ENCODE assay signal across 8 mouse cellular contexts in the genomic region with DNA sequence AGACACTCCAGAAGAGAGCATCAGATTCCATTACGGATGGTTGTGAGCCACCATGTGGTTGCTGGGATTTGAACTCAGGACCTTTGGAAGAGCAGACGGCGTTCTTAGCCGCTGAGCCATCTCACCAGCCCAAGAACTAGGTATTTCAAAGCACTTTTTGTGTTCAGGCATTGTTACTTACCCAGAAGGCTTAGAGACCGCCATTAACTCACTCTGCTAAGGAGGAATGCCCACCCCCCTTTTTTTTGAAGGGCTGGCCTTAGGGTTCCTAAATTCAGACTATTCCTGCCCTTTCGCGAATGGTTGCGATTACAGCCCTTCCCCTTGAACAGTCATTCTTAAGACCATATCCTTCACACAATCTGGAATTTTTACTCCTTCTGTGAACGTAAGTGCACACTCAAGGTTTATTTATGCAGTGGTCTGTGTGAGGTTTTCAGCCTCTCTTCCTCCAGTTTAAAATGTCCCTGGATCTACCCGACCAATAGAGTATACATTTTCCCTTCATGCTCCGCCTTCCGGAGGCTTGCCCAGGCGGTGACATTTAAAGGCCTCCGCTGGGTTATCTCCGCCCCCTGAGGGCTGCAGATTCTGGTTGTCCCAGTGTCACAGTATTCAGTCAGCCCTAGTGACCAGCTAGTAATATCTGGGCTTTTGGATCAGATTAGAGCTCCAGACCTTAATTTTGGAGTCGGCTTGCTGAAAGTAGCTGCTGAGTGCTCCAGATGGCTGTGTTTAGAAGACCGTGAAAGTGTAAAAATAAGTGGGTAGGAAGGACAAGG. TPM values are rescaled to one million over a fixed set of nuclear protein-coding genes. Genes with fewer than 3 reads are reported as not detected.
DNase-seq lines count a peak whose midpoint lies in the region; ATAC-seq and TF ChIP-seq lines count a peak whose summit lies in the region.

No protein-coding gene starts in this region.

- H3K4me2 ChIP-seq in stomach, postnatal 0 days (replicated peaks; ENCODE audit: low read depth) = peak overlapping the region; percentile 91

- TF ChIP-seq CTCF in liver, adult 2 months (IDR thresholded peaks at IDR 0.05; ENCODE audit: low read depth, low read length) = no peak
- no peak for TF ChIP-seq CTCF in stomach, postnatal 0 days (IDR thresholded peaks at IDR 0.05; ENCODE audit: low read depth)

- no peaks in the 10 kb centered on the region for H3K9me3 ChIP-seq in stomach, postnatal 0 days (ENCODE audit: control insufficient read depth, low read length)

- TF ChIP-seq EP300 in stomach, postnatal 0 days (optimal IDR thresholded peaks at IDR 0.05) = no peak

- peak overlapping the region; percentile 36; the same call in 1 of the 2 replicates for H3K9ac ChIP-seq in liver, adult 2 months (ENCODE audit: low read depth, low read length)
- H3K9ac ChIP-seq in stomach, postnatal 0 days (ENCODE audit: low read length) = peak overlapping the region; percentile 59

- H3K4me1 ChIP-seq in liver, adult 2 months (ENCODE audit: control insufficient read depth, insufficient read depth, low read length) = peaks cover 17% of the 10 kb centered on the region
- H3K4me1 ChIP-seq in stomach, postnatal 0 days (replicated peaks; ENCODE audit: control insufficient read depth, insufficient read depth) = peaks cover 2% of the 10 kb centered on the region; the same call in 1 of the 2 replicates

- H3K79me2 ChIP-seq in liver, adult 2 months (ENCODE audit: control insufficient read depth, insufficient read depth, low read length) = peaks cover 16% of the 10 kb centered on the region; the same call in 1 of the 2 replicates

- H3K27ac ChIP-seq in liver, adult 2 months (replicated peaks; ENCODE audit: insufficient read depth, low read depth, low read length) = peak overlapping the region; percentile 79
- peak overlapping the region; percentile 99 for H3K27ac ChIP-seq in stomach, postnatal 0 days (replicated peaks)

- H3K36me3 ChIP-seq in liver, adult 2 months (ENCODE audit: control insufficient read depth, insufficient read depth, low read length) = no peaks in the 10 kb centered on the region
- no peaks in the 10 kb centered on the region for H3K36me3 ChIP-seq in stomach, postnatal 0 days (ENCODE audit: control insufficient read depth, insufficient read depth, low read length)

- 7% methylated on average over 17 of the region's 17 CpGs for WGBS in liver, adult 2 months
- 2% methylated on average over 17 of the region's 17 CpGs for WGBS in stomach, postnatal 0 days

- H3K27me3 ChIP-seq in liver, adult 2 months (ENCODE audit: control insufficient read depth, insufficient read depth, low read length) = no peaks in the 10 kb centered on the region
- H3K27me3 ChIP-seq in stomach, postnatal 0 days (ENCODE audit: control insufficient read depth, insufficient read depth, low read length) = no peaks in the 10 kb centered on the region

- TF ChIP-seq POLR2A in liver, adult 2 months (IDR thresholded peaks at IDR 0.05; ENCODE audit: extremely low read depth, insufficient read depth, low read length) = no peak

- peak; percentile 54 to 67 for DNase-seq in monocyte, adult 2 months (ENCODE audit: low read depth in 1 of 2, low spot score in 2 of 2)
- DNase-seq in embryo, embryonic 11.5 days (ENCODE audit: low read depth, low spot score) = peak; percentile 43
- DNase-seq in heart, adult 11 months = peak; percentile 98
- peak; percentile 78 for DNase-seq in kidney, adult 18-20 months
- peak; percentile 74 for DNase-seq in liver, adult 2 months (ENCODE audit: extremely low read depth, low read depth, low spot score)
- DNase-seq in natural killer cell, adult 2 months (ENCODE audit: low spot score in 2 of 2) = peak; percentile 73 to 75
- DNase-seq in stomach, postnatal 0 days (ENCODE audit: low spot score) = peak; percentile 86

- ATAC-seq in monocyte, adult 5-6 weeks (replicated peaks; ENCODE audit: insufficient number of reproducible peaks, low FRiP score, low TSS enrichment, poor library complexity, severe bottlenecking) = no peak
- ATAC-seq in stomach, postnatal 0 days (ENCODE audit: low FRiP score, low TSS enrichment) = no peak

- H3K4me3 ChIP-seq in liver, adult 2 months (ENCODE audit: insufficient read depth, low read depth, low read length) = peak overlapping the region; percentile 45
- peak overlapping the region; percentile 77 for H3K4me3 ChIP-seq in stomach, postnatal 0 days (ENCODE audit: low read depth, low read length)

RNA-seq across cellular contexts. Expression of gene Sin3a, which starts 3.2 kb away (rescaled TPM):
- 50.1 to 115 TPM (median 90.9 TPM) in 3 replicates for total RNA-seq in monocyte, adult 5-6 weeks (2017)
- 15.1 and 17.9 TPM in 2 replicates for total RNA-seq in liver, adult 2 months (2014; rRNA removed)
- 34.6 and 35.9 TPM in 2 replicates for polyA plus RNA-seq in liver, adult 2 months (2012; rRNA removed)
- 10.4 and 10.6 TPM in 2 replicates for polyA plus RNA-seq in stomach, postnatal 0 days (2015; fragmentation: Nextera tagmentation; extraction: Ambion mirVana)

RNA-seq across cellular contexts. Expression of gene Man2c1, which starts 55.5 kb away (rescaled TPM):
- 47.9 to 87.1 TPM (median 60.7 TPM) in 3 replicates for total RNA-seq in monocyte, adult 5-6 weeks (2017)
- 25.8 and 28.1 TPM in 2 replicates for total RNA-seq in liver, adult 2 months (2014; rRNA removed)
- polyA plus RNA-seq in liver, adult 2 months (2012; rRNA removed) = 67.1 and 122 TPM in 2 replicates
- 35.2 and 39.5 TPM in 2 replicates for polyA plus RNA-seq in stomach, postnatal 0 days (2015; fragmentation: Nextera tagmentation; extraction: Ambion mirVana)

Comparison
In these comparisons a context has a peak if more than half of its experiments do, and no peak if none do; other contexts are left out.
1. DNase-seq: peak in every context shown above with its lines; median percentile 98 in heart, adult 11 months; 86 in stomach, postnatal 0 days; 78 in kidney, adult 18-20 months; 74 in liver, adult 2 months; 74 in natural killer cell, adult 2 months; 60 in monocyte, adult 2 months; 43 in embryo, embryonic 11.5 days.